Comparison of ENCODE assay signal across 7 mouse cellular contexts in genomic region chr2:32235433-32235832, GRCm38 (mm10). TPM values are rescaled to one million over a fixed set of nuclear protein-coding genes. Genes with fewer than 3 reads are reported as not detected.
DNase-seq lines count a peak whose midpoint lies in the region; ATAC-seq and TF ChIP-seq lines count a peak whose summit lies in the region.

No protein-coding gene starts in this region.

- no peak for ATAC-seq in lung, postnatal 0 days
- no peak for ATAC-seq in limb, embryonic 13.5 days (ENCODE audit: low FRiP score, low read depth)
- ATAC-seq in stomach, embryonic 16.5 days (ENCODE audit: insufficient read depth, low FRiP score) = no peak

- H3K9me3 ChIP-seq in lung, postnatal 0 days (ENCODE audit: low read length) = no peaks in the 10 kb centered on the region
- no peaks in the 10 kb centered on the region for H3K9me3 ChIP-seq in forebrain, embryonic 10.5 days
- no peaks in the 10 kb centered on the region for H3K9me3 ChIP-seq in limb, embryonic 13.5 days
- H3K9me3 ChIP-seq in stomach, embryonic 16.5 days (replicated peaks; ENCODE audit: control insufficient read depth, low read length) = no peaks in the 10 kb centered on the region

- H3K9ac ChIP-seq in lung, postnatal 0 days (replicated peaks; ENCODE audit: low read depth) = no peak overlapping the region
- peak overlapping the region; percentile 79 for H3K9ac ChIP-seq in limb, embryonic 13.5 days
- H3K9ac ChIP-seq in stomach, embryonic 16.5 days (ENCODE audit: low read length) = peak overlapping the region; percentile 83

- peaks cover 6% of the 10 kb centered on the region; the same call in 1 of the 2 replicates for H3K4me1 ChIP-seq in lung, postnatal 0 days (ENCODE audit: insufficient read depth, low read depth, low read length)
- peaks cover 26% of the 10 kb centered on the region for H3K4me1 ChIP-seq in forebrain, embryonic 10.5 days
- peaks cover 22% of the 10 kb centered on the region for H3K4me1 ChIP-seq in limb, embryonic 13.5 days
- H3K4me1 ChIP-seq in stomach, embryonic 16.5 days (ENCODE audit: control insufficient read depth, insufficient read depth, low read length) = peaks cover 12% of the 10 kb centered on the region

- no peak overlapping the region for H3K4me3 ChIP-seq in lung, postnatal 0 days (ENCODE audit: low read depth, low read length)
- H3K4me3 ChIP-seq in forebrain, embryonic 10.5 days = peak overlapping the region; percentile 79
- peak overlapping the region; percentile 69 for H3K4me3 ChIP-seq in limb, embryonic 13.5 days
- H3K4me3 ChIP-seq in stomach, embryonic 16.5 days (replicated peaks; ENCODE audit: low read length) = peak overlapping the region; percentile 73

- peak overlapping the region; percentile 80 for H3K4me2 ChIP-seq in lung, postnatal 0 days (replicated peaks; ENCODE audit: low read depth, low read length)
- H3K4me2 ChIP-seq in limb, embryonic 13.5 days (replicated peaks) = peak overlapping the region; percentile 86
- peak overlapping the region; percentile 88 for H3K4me2 ChIP-seq in stomach, embryonic 16.5 days (ENCODE audit: low read depth, low read length)

- no peak for TF ChIP-seq CTCF in lung, postnatal 0 days (IDR thresholded peaks at IDR 0.05)

- 17% methylated on average over 7 of the region's 7 CpGs for WGBS in lung, postnatal 0 days
- WGBS in forebrain, embryonic 10.5 days = 37% methylated on average over 7 of the region's 7 CpGs
- WGBS in limb, embryonic 13.5 days = 29% methylated on average over 7 of the region's 7 CpGs
- 20% methylated on average over 7 of the region's 7 CpGs for WGBS in stomach, embryonic 16.5 days

- peak; percentile 15 for DNase-seq in lung, postnatal 0 days (ENCODE audit: low spot score)
- DNase-seq in lung, adult 18-20 months = no peak
- no peak for DNase-seq in forebrain, embryonic 10.5 days (ENCODE audit: extremely low spot score, low spot score)
- no peak for DNase-seq in layer of hippocampus, adult 11-12 months (ENCODE audit: low spot score)
- no peak for DNase-seq in cerebellum, adult 18-20 months

- H3K36me3 ChIP-seq in lung, postnatal 0 days (ENCODE audit: insufficient read depth, low read length) = peaks cover 20% of the 10 kb centered on the region
- peaks cover 61% of the 10 kb centered on the region for H3K36me3 ChIP-seq in forebrain, embryonic 10.5 days (replicated peaks)
- H3K36me3 ChIP-seq in limb, embryonic 13.5 days = peaks cover 46% of the 10 kb centered on the region
- peaks cover 19% of the 10 kb centered on the region for H3K36me3 ChIP-seq in stomach, embryonic 16.5 days (ENCODE audit: control insufficient read depth, insufficient read depth, low read length)

- TF ChIP-seq EP300 in lung, postnatal 0 days (IDR thresholded peaks at IDR 0.05) = no peak

- H3K27ac ChIP-seq in lung, postnatal 0 days (ENCODE audit: low read length) = no peak overlapping the region
- peak overlapping the region; percentile 91 for H3K27ac ChIP-seq in forebrain, embryonic 10.5 days
- H3K27ac ChIP-seq in limb, embryonic 13.5 days = peak overlapping the region; percentile 89
- H3K27ac ChIP-seq in stomach, embryonic 16.5 days (ENCODE audit: low read length) = peak overlapping the region; percentile 95; the same call in 1 of the 2 replicates

- no peaks in the 10 kb centered on the region for H3K27me3 ChIP-seq in lung, postnatal 0 days (replicated peaks; ENCODE audit: insufficient read depth, low read length)
- no peaks in the 10 kb centered on the region for H3K27me3 ChIP-seq in forebrain, embryonic 10.5 days (ENCODE audit: poor library complexity, severe bottlenecking)
- no peaks in the 10 kb centered on the region for H3K27me3 ChIP-seq in limb, embryonic 13.5 days
- H3K27me3 ChIP-seq in stomach, embryonic 16.5 days (ENCODE audit: control insufficient read depth, insufficient read depth, low read length) = no peaks in the 10 kb centered on the region

RNA-seq across cellular contexts. Expression of gene Pomt1, which starts 1.0 kb away (rescaled TPM):
- polyA plus RNA-seq in lung, postnatal 0 days (2015; fragmentation: Nextera tagmentation; extraction: Ambion mirVana) = 9.2 TPM in 2 replicates
- polyA plus RNA-seq in forebrain, embryonic 10.5 days (2016; fragmentation: Nextera tagmentation; extraction: Ambion mirVana) = 26.6 and 29.7 TPM in 2 replicates
- 27.3 and 28.0 TPM in 2 replicates for polyA plus RNA-seq in limb, embryonic 13.5 days (2015; fragmentation: Nextera tagmentation; extraction: Ambion mirVana)
- polyA plus RNA-seq in stomach, embryonic 16.5 days (2015; fragmentation: Nextera tagmentation; extraction: Ambion mirVana) = 23.6 and 24.0 TPM in 2 replicates

RNA-seq across cellular contexts. Expression of gene Uck1, which starts 24.5 kb away (rescaled TPM):
- polyA plus RNA-seq in lung, postnatal 0 days (2015; fragmentation: Nextera tagmentation; extraction: Ambion mirVana) = 50.9 and 57.7 TPM in 2 replicates
- 83.6 and 91.4 TPM in 2 replicates for polyA plus RNA-seq in forebrain, embryonic 10.5 days (2016; fragmentation: Nextera tagmentation; extraction: Ambion mirVana)
- polyA plus RNA-seq in limb, embryonic 13.5 days (2015; fragmentation: Nextera tagmentation; extraction: Ambion mirVana) = 69.7 and 75.1 TPM in 2 replicates
- polyA plus RNA-seq in stomach, embryonic 16.5 days (2015; fragmentation: Nextera tagmentation; extraction: Ambion mirVana) = 53.4 and 59.7 TPM in 2 replicates

RNA-seq across cellular contexts. Expression of gene Golga2, which starts 51.8 kb away (rescaled TPM):
- 20.0 and 21.9 TPM in 2 replicates for polyA plus RNA-seq in lung, postnatal 0 days (2015; fragmentation: Nextera tagmentation; extraction: Ambion mirVana)
- 16.6 and 17.4 TPM in 2 replicates for polyA plus RNA-seq in forebrain, embryonic 10.5 days (2016; fragmentation: Nextera tagmentation; extraction: Ambion mirVana)
- 27.1 and 28.2 TPM in 2 replicates for polyA plus RNA-seq in limb, embryonic 13.5 days (2015; fragmentation: Nextera tagmentation; extraction: Ambion mirVana)
- polyA plus RNA-seq in stomach, embryonic 16.5 days (2015; fragmentation: Nextera tagmentation; extraction: Ambion mirVana) = 24.6 TPM in 2 replicates

RNA-seq across cellular contexts. Expression of gene Swi5, which starts 52.4 kb away (rescaled TPM):
- polyA plus RNA-seq in lung, postnatal 0 days (2015; fragmentation: Nextera tagmentation; extraction: Ambion mirVana) = 290 and 299 TPM in 2 replicates
- 529 and 531 TPM in 2 replicates for polyA plus RNA-seq in forebrain, embryonic 10.5 days (2016; fragmentation: Nextera tagmentation; extraction: Ambion mirVana)
- 451 and 463 TPM in 2 replicates for polyA plus RNA-seq in limb, embryonic 13.5 days (2015; fragmentation: Nextera tagmentation; extraction: Ambion mirVana)
- polyA plus RNA-seq in stomach, embryonic 16.5 days (2015; fragmentation: Nextera tagmentation; extraction: Ambion mirVana) = 372 and 388 TPM in 2 replicates
